Mouse (Mus musculus): ENCODE results near the gene Lrrc2. TPM values are rescaled to one million over a fixed set of nuclear protein-coding genes. Genes with fewer than 3 reads are reported as not detected.

Lrrc2 gene
- polyA plus RNA-seq, 1 experiment = 0.26 TPM

- peak; percentile 93 for TF ChIP-seq CTCF (IDR thresholded peaks at IDR 0.05; ENCODE audit: borderline replicate concordance, extremely low read depth, insufficient read depth, insufficient read length)
- no peak for TF ChIP-seq POLR2A (IDR thresholded peaks at IDR 0.05; ENCODE audit: borderline replicate concordance, extremely low read depth, insufficient read depth, insufficient read length, poor library complexity, severe bottlenecking)
- DNase-seq (ENCODE audit: low read depth) = peak; percentile 77
These were observed 28.6 kb upstream of the Lrrc2 start for GRCm38 (mm10) chr9:110922759-110923158.

- no peak for TF ChIP-seq CTCF (IDR thresholded peaks at IDR 0.05; ENCODE audit: borderline replicate concordance, extremely low read depth, insufficient read depth, insufficient read length)
- TF ChIP-seq POLR2A (IDR thresholded peaks at IDR 0.05; ENCODE audit: borderline replicate concordance, extremely low read depth, insufficient read depth, insufficient read length, poor library complexity, severe bottlenecking) = no peak
- peak; percentile 33 for DNase-seq (ENCODE audit: low read depth)
These were observed 19.8 kb upstream of the Lrrc2 start for GRCm38 (mm10) chr9:110931573-110931972.

- TF ChIP-seq CTCF (IDR thresholded peaks at IDR 0.05; ENCODE audit: borderline replicate concordance, extremely low read depth, insufficient read depth, insufficient read length) (no peak), POLR2A (IDR thresholded peaks at IDR 0.05; ENCODE audit: borderline replicate concordance, extremely low read depth, insufficient read depth, insufficient read length, poor library complexity, severe bottlenecking) (no peak)
- peak; percentile 70 for DNase-seq (ENCODE audit: low read depth)
These were observed 17.4 kb upstream of the Lrrc2 start for GRCm38 (mm10) chr9:110933850-110934437.

- TF ChIP-seq CTCF (IDR thresholded peaks at IDR 0.05; ENCODE audit: borderline replicate concordance, extremely low read depth, insufficient read depth, insufficient read length) (no peak), POLR2A (IDR thresholded peaks at IDR 0.05; ENCODE audit: borderline replicate concordance, extremely low read depth, insufficient read depth, insufficient read length, poor library complexity, severe bottlenecking) (no peak)
- no peak for DNase-seq (ENCODE audit: low read depth)
These were observed 15.4 kb upstream of the Lrrc2 start for GRCm38 (mm10) chr9:110935941-110936340.

- TF ChIP-seq CTCF (IDR thresholded peaks at IDR 0.05; ENCODE audit: borderline replicate concordance, extremely low read depth, insufficient read depth, insufficient read length) (no peak), POLR2A (IDR thresholded peaks at IDR 0.05; ENCODE audit: borderline replicate concordance, extremely low read depth, insufficient read depth, insufficient read length, poor library complexity, severe bottlenecking) (no peak)
- no peak for DNase-seq (ENCODE audit: low read depth)
These were observed 13.5 kb upstream of the Lrrc2 start for GRCm38 (mm10) chr9:110937506-110938490.

GRCm38 (mm10) chr9:110944265-110944664, 7.1 kb upstream of the Lrrc2 start:
- DNase-seq (ENCODE audit: low read depth) = peak; percentile 34
- TF ChIP-seq POLR2A (IDR thresholded peaks at IDR 0.05; ENCODE audit: borderline replicate concordance, extremely low read depth, insufficient read depth, insufficient read length, poor library complexity, severe bottlenecking) (no peak), CTCF (IDR thresholded peaks at IDR 0.05; ENCODE audit: borderline replicate concordance, extremely low read depth, insufficient read depth, insufficient read length) (peak; percentile 53; the same call in 1 of the 2 replicates)

- no peak for TF ChIP-seq POLR2A (IDR thresholded peaks at IDR 0.05; ENCODE audit: borderline replicate concordance, extremely low read depth, insufficient read depth, insufficient read length, poor library complexity, severe bottlenecking)
- no peak for TF ChIP-seq CTCF (IDR thresholded peaks at IDR 0.05; ENCODE audit: borderline replicate concordance, extremely low read depth, insufficient read depth, insufficient read length)
- DNase-seq (ENCODE audit: low read depth) = no peak
These were observed 6.0 kb upstream of the Lrrc2 start for GRCm38 (mm10) chr9:110945343-110945742.

- no peak for TF ChIP-seq POLR2A (IDR thresholded peaks at IDR 0.05; ENCODE audit: borderline replicate concordance, extremely low read depth, insufficient read depth, insufficient read length, poor library complexity, severe bottlenecking)
- no peak for TF ChIP-seq CTCF (IDR thresholded peaks at IDR 0.05; ENCODE audit: borderline replicate concordance, extremely low read depth, insufficient read depth, insufficient read length)
- no peak for DNase-seq (ENCODE audit: low read depth)
These were observed 5.4 kb upstream of the Lrrc2 start, which contains the start of gene Tdgf1 for GRCm38 (mm10) chr9:110945926-110946325. Gene Tdgf1 (minus strand): TSS chr9:110946158.

GRCm38 (mm10) chr9:110946548-110947044, 4.7 kb upstream of the Lrrc2 start:
- peak; percentile 23 for DNase-seq (ENCODE audit: low read depth)
- TF ChIP-seq POLR2A (IDR thresholded peaks at IDR 0.05; ENCODE audit: borderline replicate concordance, extremely low read depth, insufficient read depth, insufficient read length, poor library complexity, severe bottlenecking) (no peak), CTCF (IDR thresholded peaks at IDR 0.05; ENCODE audit: borderline replicate concordance, extremely low read depth, insufficient read depth, insufficient read length) (no peak)

GRCm38 (mm10) chr9:110947261-110947661, 4.1 kb upstream of the Lrrc2 start:
- peak; percentile 31 for DNase-seq (ENCODE audit: low read depth)

GRCm38 (mm10) chr9:110947900-110948299, 3.4 kb upstream of the Lrrc2 start:
- DNase-seq (ENCODE audit: low read depth) = no peak

More at GRCm38 (mm10) chr9:110947261-110947661, 4.1 kb upstream of the Lrrc2 start:
- TF ChIP-seq POLR2A (IDR thresholded peaks at IDR 0.05; ENCODE audit: borderline replicate concordance, extremely low read depth, insufficient read depth, insufficient read length, poor library complexity, severe bottlenecking) (no peak), CTCF (IDR thresholded peaks at IDR 0.05; ENCODE audit: borderline replicate concordance, extremely low read depth, insufficient read depth, insufficient read length) (no peak)

More at GRCm38 (mm10) chr9:110947900-110948299, 3.4 kb upstream of the Lrrc2 start:
- TF ChIP-seq POLR2A (IDR thresholded peaks at IDR 0.05; ENCODE audit: borderline replicate concordance, extremely low read depth, insufficient read depth, insufficient read length, poor library complexity, severe bottlenecking) (no peak), CTCF (IDR thresholded peaks at IDR 0.05; ENCODE audit: borderline replicate concordance, extremely low read depth, insufficient read depth, insufficient read length) (no peak)
